Mouse (Mus musculus) heart, adult 2 months (tissue): ENCODE measurements around the gene Cfap161. TPM values are rescaled to one million over a fixed set of nuclear protein-coding genes. Genes with fewer than 3 reads are reported as not detected.
A peak's percentile ranks its signal among the peaks of the same experiment; 100 is the strongest.

Experiments
- DNase-seq, 2 experiments: peaks; one replicate each; pipeline ENCODE4 v3.0.0; 2021
- H3K27ac ChIP-seq: fragments of 200-600 bp; 2 replicates; pipeline ENCODE4 v1.8.1; 2022
- H3K27me3 ChIP-seq: fragments of 200-500 bp; 2 replicates; pipeline ENCODE4 v1.6.1; 2012; ENCODE audit warnings: mild to moderate bottlenecking, low read length, inconsistent platforms, mixed read lengths; ENCODE audit not compliant: control insufficient read depth, insufficient read depth
- H3K36me3 ChIP-seq: fragments of 200-500 bp; 2 replicates; pipeline ENCODE4 v1.6.1; 2012; ENCODE audit warnings: low read length, inconsistent platforms; ENCODE audit not compliant: control insufficient read depth, insufficient read depth
- H3K4me1 ChIP-seq: fragments of 200-500 bp; 2 replicates; pipeline ENCODE4 v1.6.1; 2011; ENCODE audit warnings: low read length; ENCODE audit not compliant: control insufficient read depth, insufficient read depth
- H3K4me3 ChIP-seq: fragments of 200-600 bp; 2 replicates; pipeline ENCODE4 v1.8.1; 2022
- H3K79me2 ChIP-seq: fragments of 200-500 bp; replicated peaks from 2 replicates; pipeline ENCODE4 v1.6.1; 2012; ENCODE audit warnings: mild to moderate bottlenecking, inconsistent platforms, low read length, moderate library complexity, mixed read lengths; ENCODE audit not compliant: control insufficient read depth, insufficient read depth
- H3K9ac ChIP-seq: fragments of 200-500 bp; 2 replicates; pipeline ENCODE4 v1.6.1; 2012; ENCODE audit warnings: low read depth, mild to moderate bottlenecking, control low read depth, inconsistent platforms, low read length, mixed read lengths
- CTCF ChIP-seq: fragments of 200-600 bp; IDR thresholded peaks from 2 replicates; pipeline ENCODE4 v1.8.1; 2022; ENCODE audit warnings: antibody characterized with exemption, mild to moderate bottlenecking, moderate library complexity
- EP300 ChIP-seq: fragments of 200-500 bp; IDR thresholded peaks from 2 replicates; pipeline ENCODE4 v1.6.1; 2011; ENCODE audit warnings: low read depth, low read length, control low read depth; ENCODE audit not compliant: insufficient read depth
- POLR2A ChIP-seq: fragments of 200-500 bp; IDR thresholded peaks from 2 replicates; pipeline ENCODE4 v1.6.1; 2011; ENCODE audit warnings: mild to moderate bottlenecking, low read depth, low read length, control low read depth; ENCODE audit not compliant: insufficient read depth
- WGBS: fragments of 180-500 bp; shearing (Covaris S2); methylation state at CpG from one replicate; pipeline ENCODE4 v1.1.7; 2018; 5-methylcytosine and 5-hydroxymethylcytosine counted together
- intact Hi-C: fragments of 180-260 bp; cut with DNase I; formaldehyde crosslinking; loops from one replicate; pipeline ENCODE4 v1.15.1; 2025
- polyA plus RNA-seq: library from polyadenylated mRNA; depleted of rRNA; stranded (reverse); fragments of >200 nt; gene quantifications from 2 replicates; pipeline ENCODE4 v1.2.3, GENCODE M21; 2012
- total RNA-seq, 2 experiments: library from RNA; stranded (reverse); gene quantifications; 2 replicates each; pipeline ENCODE4 v1.2.3; 2021

Cfap161 gene
- total and polyA plus RNA-seq, 3 experiments = 0.35 TPM; not detected in 2

DNA sequence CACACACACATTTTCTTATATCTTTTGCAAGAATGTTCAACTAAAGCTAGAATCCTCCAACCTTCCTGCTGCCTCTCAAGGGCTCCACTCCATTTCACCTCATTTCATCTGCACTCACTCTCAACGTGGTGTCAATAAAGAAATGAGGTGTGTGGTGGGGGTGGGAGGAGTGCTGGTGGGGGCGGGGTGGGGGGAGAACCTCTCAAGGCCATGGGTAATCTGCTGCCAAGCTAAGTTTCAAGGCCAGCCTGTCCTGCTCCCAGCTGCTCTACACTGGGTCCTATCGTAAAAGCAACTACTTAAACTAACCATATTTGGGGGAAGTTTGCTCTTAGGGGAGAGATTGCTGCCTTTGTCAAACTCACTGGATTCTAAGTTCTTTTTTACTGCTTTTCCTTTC, 18.8 kb upstream of the Cfap161 start:
- Histone ChIP-seq H3K36me3 (no peaks in the 10 kb centered on the region; the same call in 1 of the 2 replicates), H3K79me2 (no peaks in the 10 kb centered on the region), H3K4me1 (peaks cover 19% of the 10 kb centered on the region), H3K9ac (no peak overlapping the region), H3K27ac (peak overlapping the region; percentile 81; the same call in 1 of the 2 replicates), H3K27me3 (no peaks in the 10 kb centered on the region), H3K4me3 (no peak overlapping the region)
- intact Hi-C loops = loop anchor here (5.0 kb wide), 1 partner anchor 946 kb away; the partner anchor contains the start of gene Mex3b
- no peak for DNase-seq
- no peak for TF ChIP-seq CTCF
- TF ChIP-seq POLR2A = no peak
- TF ChIP-seq EP300 = no peak
- 19% methylated on average over 3 of the region's 3 CpGs for WGBS

DNA sequence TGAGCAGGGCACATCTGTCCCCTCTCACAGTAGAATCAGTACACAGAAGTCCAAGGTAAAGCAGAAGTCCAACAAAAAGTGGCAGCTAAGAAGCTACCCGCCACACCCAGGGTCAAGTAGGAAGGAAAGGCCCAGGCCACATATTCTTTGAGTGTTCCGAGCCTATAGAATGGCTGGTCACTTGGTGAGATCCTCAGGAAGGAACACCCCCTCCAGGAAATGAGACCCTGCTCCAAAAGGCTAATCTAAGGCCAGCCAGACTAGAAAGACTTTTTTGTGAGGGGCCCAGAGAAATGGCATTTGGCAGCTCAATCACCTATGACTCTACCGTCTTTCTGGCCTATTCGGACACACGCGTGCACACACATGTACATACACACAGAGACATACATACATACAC, 18.3 kb upstream of the Cfap161 start:
- no peak for DNase-seq
- no peak for TF ChIP-seq POLR2A
- no peak for TF ChIP-seq EP300
- Histone ChIP-seq H3K4me3 (no peak overlapping the region), H3K27ac (peak overlapping the region; percentile 26; the same call in 1 of the 2 replicates), H3K4me1 (peaks cover 19% of the 10 kb centered on the region), H3K27me3 (no peaks in the 10 kb centered on the region), H3K36me3 (no peaks in the 10 kb centered on the region; the same call in 1 of the 2 replicates), H3K9ac (no peak overlapping the region), H3K79me2 (no peaks in the 10 kb centered on the region)
- intact Hi-C loops = loop anchor here (5.0 kb wide), 1 partner anchor 946 kb away; the partner anchor contains the start of gene Mex3b
- WGBS = 49% methylated on average over 6 of the region's 6 CpGs

DNA sequence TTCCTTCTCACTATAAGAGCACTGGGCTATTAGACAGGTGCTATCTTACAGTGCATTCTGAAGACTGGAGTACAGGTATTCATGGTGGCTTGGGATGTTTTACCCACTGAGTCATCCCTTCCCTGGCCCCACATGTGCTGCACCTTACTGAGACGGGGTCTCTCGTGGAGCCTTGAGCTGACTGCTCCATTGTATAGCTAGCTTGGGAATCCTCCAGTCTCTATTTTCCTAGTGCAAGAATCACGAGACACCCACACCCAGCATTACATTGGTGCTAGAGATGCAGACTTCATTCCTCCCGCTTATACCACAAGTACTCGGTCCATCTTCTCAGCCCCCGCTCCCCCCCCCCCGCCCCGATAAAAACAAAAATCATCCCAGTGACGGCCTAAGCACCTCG, 17.9 kb upstream of the Cfap161 start:
- no peak for DNase-seq
- Histone ChIP-seq H3K27ac (no peak overlapping the region), H3K9ac (no peak overlapping the region), H3K27me3 (no peaks in the 10 kb centered on the region), H3K36me3 (no peaks in the 10 kb centered on the region; the same call in 1 of the 2 replicates), H3K4me3 (no peak overlapping the region), H3K79me2 (no peaks in the 10 kb centered on the region), H3K4me1 (peaks cover 19% of the 10 kb centered on the region)
- TF ChIP-seq POLR2A (no peak), CTCF (no peak), EP300 (no peak)
- intact Hi-C loops = loop anchor here (5.0 kb wide), 1 partner anchor 945 kb away; the partner anchor contains the start of gene Mex3b
- 75% methylated on average over 10 of the region's 10 CpGs for WGBS

DNA sequence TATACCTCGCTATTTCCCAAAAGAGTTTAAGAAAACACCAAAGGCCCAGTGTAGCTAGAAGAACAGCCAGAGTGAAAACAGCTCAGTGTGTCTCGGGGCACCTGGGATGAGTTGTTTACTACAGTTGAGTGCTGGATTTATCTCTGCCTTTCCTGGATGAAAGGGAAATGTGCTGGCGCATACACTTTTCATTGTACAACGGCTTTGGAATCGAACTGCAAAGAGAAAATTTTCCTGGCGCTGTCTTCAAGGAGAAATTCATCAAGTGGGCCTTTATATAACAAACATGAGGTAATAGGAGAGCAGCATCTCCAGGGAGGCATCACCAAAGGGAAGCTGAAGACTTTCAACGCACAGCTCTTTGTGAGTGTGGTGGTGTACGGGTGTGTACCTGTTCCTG, 17.2 kb upstream of the Cfap161 start:
- no peak overlapping the region for H3K9ac ChIP-seq
- H3K36me3 ChIP-seq = no peaks in the 10 kb centered on the region; the same call in 1 of the 2 replicates
- no peak for DNase-seq
- H3K27me3 ChIP-seq = no peaks in the 10 kb centered on the region
- peak overlapping the region; percentile 69 for H3K27ac ChIP-seq
- TF ChIP-seq POLR2A (no peak), CTCF (no peak), EP300 (no peak)
- intact Hi-C loops = loop anchor here (5.0 kb wide), 1 partner anchor 945 kb away; the partner anchor contains the start of gene Mex3b
- no peak overlapping the region for H3K4me3 ChIP-seq
- 54% methylated on average over 8 of the region's 8 CpGs for WGBS
- H3K79me2 ChIP-seq = no peaks in the 10 kb centered on the region
- H3K4me1 ChIP-seq = peaks cover 19% of the 10 kb centered on the region

DNA sequence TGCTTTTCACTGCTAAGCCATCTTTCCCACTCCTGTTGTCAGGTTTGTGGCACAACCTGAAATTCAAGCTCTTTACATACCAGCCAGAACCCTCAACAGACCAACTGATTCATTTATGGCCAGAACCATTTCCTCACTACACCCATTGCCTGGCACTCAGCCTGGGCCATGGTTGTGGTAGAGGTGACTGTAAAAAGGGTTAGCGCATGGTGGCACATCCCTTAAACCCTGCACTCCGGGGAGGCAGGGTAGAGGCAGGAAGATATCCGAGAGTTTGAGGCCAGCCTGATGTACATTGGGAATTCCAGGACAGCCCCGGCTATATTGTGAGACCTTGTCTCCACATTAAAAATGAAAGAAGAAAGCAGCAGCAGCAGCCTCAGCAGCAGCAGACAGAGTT, 16.8 kb upstream of the Cfap161 start:
- no peak overlapping the region for H3K9ac ChIP-seq
- H3K4me3 ChIP-seq = no peak overlapping the region
- no peaks in the 10 kb centered on the region; the same call in 1 of the 2 replicates for H3K36me3 ChIP-seq
- intact Hi-C loops = loop anchor here (5.0 kb wide), 1 partner anchor 944 kb away; the partner anchor contains the start of gene Mex3b
- H3K27me3 ChIP-seq = no peaks in the 10 kb centered on the region
- 62% methylated on average over 4 of the region's 4 CpGs for WGBS
- DNase-seq = no peak
- H3K4me1 ChIP-seq = peaks cover 19% of the 10 kb centered on the region
- H3K27ac ChIP-seq = peak overlapping the region; percentile 69
- TF ChIP-seq EP300 = no peak
- no peak for TF ChIP-seq CTCF
- no peak for TF ChIP-seq POLR2A
- no peaks in the 10 kb centered on the region for H3K79me2 ChIP-seq

DNA sequence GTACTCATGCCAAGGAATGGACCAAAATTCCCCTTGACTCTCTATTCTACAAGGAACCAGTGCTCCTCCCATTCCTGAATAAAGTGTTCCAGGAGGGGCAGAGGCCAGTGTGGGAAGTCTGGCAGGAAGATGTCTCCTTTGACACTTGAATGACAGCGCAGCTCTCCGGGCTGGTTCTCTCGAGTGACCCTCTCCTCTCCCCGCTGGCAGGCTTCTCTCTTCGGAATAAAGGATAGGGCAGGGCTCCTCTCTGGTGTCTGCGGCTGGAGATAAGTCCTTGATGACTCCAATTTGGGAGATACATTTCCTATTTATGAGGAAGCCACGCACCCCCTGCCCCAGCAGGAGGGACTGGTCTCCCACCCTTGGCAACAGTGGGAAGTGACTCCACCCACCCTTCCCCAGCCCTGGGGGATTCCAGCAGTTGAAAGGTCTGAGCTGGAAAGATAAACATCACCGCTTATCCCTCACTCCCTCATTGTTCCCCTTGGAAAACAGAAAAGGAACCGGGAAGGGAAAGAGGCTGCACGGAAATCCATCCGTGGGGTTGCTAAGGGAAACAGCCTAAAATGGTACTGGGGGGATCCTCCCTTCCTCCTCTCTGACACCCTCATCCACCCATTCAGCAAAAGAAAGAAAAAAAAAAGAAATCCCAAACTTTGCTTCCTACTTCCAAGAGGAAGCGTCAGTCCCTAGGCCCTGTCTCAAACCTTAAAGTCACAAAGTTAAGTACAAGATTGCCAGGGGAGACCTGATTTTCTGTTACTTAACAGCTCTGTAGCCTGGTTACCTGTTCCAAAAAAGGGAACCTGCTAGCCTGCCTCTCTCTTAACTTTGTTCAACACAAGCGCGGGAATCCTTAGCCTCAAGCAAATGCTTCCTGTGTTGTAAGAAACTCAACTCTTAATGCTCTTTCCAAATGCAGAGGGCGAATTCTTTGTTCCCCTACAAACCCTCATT, 15.7 kb upstream of the Cfap161 start:
- H3K4me1 ChIP-seq = peaks cover 19% of the 10 kb centered on the region
- peak overlapping the region; percentile 6; the same call in 1 of the 2 replicates for H3K4me3 ChIP-seq
- WGBS = 27% methylated on average over 15 of the region's 15 CpGs
- peak; percentile 63 to 78 for DNase-seq
- no peaks in the 10 kb centered on the region for H3K27me3 ChIP-seq
- TF ChIP-seq CTCF = no peak
- 0 out of 2 replicates have a peak, but pooled peaks have one; percentile 18 for TF ChIP-seq EP300
- no peak for TF ChIP-seq POLR2A
- intact Hi-C loops = loop anchor here (1.0 to 5.0 kb wide), 2 partner anchors 73 to 943 kb away; partner anchors contain the start of gene Mex3b
- H3K27ac ChIP-seq = peak overlapping the region; percentile 69
- no peaks in the 10 kb centered on the region for H3K79me2 ChIP-seq
- H3K9ac ChIP-seq = no peak overlapping the region
- H3K36me3 ChIP-seq = no peaks in the 10 kb centered on the region; the same call in 1 of the 2 replicates
